Mouse (Mus musculus) left cerebral cortex, postnatal 4 days (tissue): Measurements from ENCODE around the gene Dusp16. TPM values are rescaled to one million over a fixed set of nuclear protein-coding genes. Genes with fewer than 3 reads are reported as not detected.
"Not testable (repeated sequence)": the region's sequence is repeated elsewhere in the genome, so short reads cannot be mapped to it uniquely, and the experiment has no call there.

Experiments
- DNase-seq: peaks from one replicate; pipeline ENCODE4 v3.0.0-alpha.2; 2022
- intact Hi-C: fragments of 180-260 bp; cut with DNase I; formaldehyde crosslinking; loops from one replicate; pipeline ENCODE4 v1.15.1; 2025
- total RNA-seq, 2 experiments: library from RNA; stranded (reverse); gene quantifications; 2 replicates each; pipeline ENCODE4 v1.2.3; 2021

The Dusp16 gene
- total RNA-seq, 2 experiments from 2014 or later: 5.1 to 5.2 TPM

GRCm38 (mm10) chr6:134702184-134702583 lies 90.2 kb downstream of the Dusp16 start:
- no peak for DNase-seq
- intact Hi-C loops: no loop called here

DNA sequence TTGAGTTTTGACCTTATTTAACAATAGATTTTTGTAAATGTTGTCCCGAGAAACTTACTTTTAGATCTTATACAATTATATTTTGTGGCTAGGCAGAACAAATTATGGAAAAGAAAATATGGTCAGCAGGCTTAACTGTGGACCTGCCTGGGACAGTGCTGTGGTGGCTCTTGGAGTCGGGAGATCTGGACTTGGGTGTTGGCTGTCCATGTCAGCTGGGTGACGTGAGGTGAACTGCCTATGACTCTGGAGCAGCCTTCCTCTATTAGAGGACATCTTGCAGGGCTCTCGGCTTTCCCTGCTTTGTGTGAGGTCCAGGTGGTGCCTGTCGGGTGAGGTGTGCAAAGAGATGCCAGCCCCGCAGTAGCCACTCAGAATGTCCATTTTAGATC lies 91.2 kb downstream of the Dusp16 start:
- intact Hi-C loops: no loop called here

DNA sequence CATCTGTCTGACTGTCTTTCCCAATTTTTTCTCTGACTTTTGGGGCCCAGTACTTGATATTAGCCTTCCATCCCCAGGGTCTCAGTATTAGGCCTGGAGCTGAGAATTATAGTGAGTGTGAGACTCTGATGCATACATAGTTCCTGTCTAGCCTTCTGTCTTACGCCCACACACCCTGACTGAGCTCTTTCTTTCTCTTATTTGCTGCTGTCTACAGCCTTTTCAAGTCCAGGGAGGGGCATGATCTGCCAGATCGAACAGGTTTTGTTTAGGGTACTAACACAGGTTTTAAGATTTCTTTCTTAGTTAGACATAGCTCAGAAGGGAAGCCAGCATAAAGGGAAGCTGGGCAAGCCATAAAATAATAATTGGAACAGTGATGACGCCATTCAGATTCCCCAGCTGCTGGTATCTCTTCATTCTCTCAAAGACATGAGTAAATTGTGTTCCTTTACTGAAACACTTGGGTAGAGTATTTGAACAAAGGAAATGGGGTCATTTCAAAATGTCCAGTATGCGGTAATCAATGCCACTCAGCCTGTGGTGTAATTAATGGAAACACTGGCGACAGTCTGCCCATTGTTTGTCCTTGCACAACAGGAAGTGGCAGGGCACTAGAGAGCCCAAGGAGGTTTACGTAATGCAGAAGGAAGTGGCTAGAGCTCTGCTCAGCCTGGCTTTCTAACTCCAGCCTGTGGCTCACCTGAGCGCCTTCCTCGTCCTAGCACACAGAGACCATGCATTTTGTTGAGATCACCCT lies 91.8 kb downstream of the Dusp16 start:
- intact Hi-C loops: no loop called here
- DNase-seq: no peak

More for the DNA sequence above, 91.2 kb downstream of the Dusp16 start:
- DNase-seq: no peak

DNA sequence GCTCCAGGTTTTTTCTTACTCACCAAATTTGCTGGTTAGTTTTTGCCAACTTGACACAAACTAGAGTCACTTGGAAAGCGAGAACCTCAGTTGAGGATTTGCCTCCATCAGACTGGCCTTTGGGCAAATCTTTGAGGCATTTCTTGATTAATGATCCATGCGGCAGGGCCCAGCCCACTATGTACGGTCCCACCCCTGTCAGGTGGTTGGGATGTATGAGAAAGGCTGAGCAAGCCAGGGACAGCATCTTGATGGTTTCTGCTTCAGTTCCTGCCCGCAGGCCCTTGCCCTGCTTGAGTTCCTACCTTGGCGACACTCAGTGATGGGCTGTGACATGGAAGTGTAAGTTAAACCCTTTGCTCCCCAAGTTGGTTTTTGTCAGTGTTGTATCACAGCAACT lies 94.2 kb downstream of the Dusp16 start:
- intact Hi-C loops: no loop called here

GRCm38 (mm10) chr6:134696554-134696953 lies 95.9 kb downstream of the Dusp16 start:
- intact Hi-C loops: no loop called here
- DNase-seq: no peak

More for the DNA sequence above, 94.2 kb downstream of the Dusp16 start:
- DNase-seq: no peak

GRCm38 (mm10) chr6:134696146-134696545 lies 96.3 kb downstream of the Dusp16 start:
- intact Hi-C loops: no loop called here
- peak; percentile 51 for DNase-seq

DNA sequence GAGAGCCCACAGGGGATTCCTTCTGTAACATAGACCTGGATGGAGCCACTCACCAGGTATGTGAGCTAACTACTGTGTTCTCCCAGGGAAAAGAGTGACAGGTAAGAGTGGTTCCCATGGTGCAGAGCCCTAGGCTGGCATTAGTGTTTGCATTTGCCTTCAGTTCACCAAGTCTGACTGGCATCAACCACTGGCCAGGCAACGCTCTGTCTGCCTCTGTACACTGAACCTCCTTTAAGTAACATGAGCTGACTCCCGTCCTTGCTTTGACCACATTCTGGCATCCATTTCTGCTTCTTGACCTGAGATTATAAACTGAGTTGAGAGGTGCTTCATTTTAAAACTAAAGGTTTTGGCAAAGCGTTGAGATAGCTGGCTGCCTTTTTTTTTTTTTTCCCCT lies 96.8 kb downstream of the Dusp16 start:
- DNase-seq: no peak
- intact Hi-C loops: no loop called here

DNA sequence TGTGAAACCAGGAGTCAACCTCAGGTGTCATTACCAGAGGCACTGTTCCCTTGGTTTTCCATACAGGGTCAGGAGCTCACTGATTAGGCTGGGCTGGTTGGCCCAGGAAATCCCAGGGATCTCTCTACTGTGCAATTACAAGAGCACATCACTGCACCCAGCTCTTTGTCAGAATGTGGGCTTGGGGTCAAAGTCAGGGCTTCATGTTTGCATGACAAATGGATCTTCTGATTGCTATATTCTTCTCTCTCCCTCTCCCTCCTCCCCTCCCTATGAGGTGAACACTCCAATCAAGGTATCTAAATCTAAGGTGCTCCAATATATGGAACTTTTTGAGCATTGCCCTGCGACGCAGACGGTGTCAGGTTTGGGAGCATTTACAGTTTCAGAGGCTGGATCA lies 97.4 kb downstream of the Dusp16 start:
- intact Hi-C loops: no loop called here
- no peak for DNase-seq

DNA sequence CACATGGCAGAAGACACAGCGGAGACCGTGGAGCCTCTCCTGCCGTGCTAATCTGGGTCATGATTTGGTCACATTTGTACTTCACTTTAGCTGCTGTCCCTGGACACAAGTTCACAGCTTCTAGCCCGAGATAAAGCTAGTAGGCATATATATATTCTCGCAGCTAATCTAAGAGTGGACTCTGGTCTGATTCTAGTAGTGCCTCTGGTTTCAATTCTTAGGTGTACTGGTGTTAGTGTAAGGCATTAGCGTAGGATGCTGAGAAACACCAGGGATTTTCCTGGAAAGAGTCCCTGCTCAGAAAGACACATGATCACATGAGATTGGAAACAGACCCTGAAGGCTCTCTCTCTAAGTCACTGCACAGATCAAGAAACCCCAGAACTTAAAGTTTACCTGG lies 97.9 kb downstream of the Dusp16 start:
- no peak for DNase-seq
- intact Hi-C loops: no loop called here

- no peak for DNase-seq
- intact Hi-C loops: no loop called here
These were observed 106.9 kb downstream of the Dusp16 start for GRCm38 (mm10) chr6:134685515-134685914.

- DNase-seq: no peak
- intact Hi-C loops: no loop called here
These were observed 107.4 kb downstream of the Dusp16 start for GRCm38 (mm10) chr6:134685040-134685439.

- intact Hi-C loops: no loop called here
- DNase-seq: peak; percentile 13
These were observed 108.0 kb downstream of the Dusp16 start for GRCm38 (mm10) chr6:134684354-134684915.

DNA sequence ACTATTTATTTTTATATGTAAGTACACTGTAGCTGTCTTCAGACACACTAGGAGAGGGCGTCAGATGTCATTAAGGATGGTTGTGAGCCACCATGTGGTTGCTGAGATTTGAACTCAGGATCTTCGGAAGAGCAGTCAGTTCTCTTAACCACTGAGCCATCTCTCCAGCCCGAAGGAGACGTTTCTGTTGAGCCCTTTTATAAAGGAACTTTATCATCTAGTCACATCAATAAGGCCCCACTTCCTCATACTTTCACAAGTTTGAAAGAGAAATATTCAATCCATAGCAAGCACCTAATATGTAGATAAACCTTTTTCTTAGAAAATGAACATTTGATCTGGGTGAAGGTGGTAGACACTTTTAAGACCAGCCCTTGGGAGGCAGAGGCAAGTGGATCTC lies 113.1 kb downstream of the Dusp16 start:
- DNase-seq, intact Hi-C loops: not testable (repeated sequence)

- no peak for DNase-seq
These were observed 114.4 kb downstream of the Dusp16 start for GRCm38 (mm10) chr6:134678037-134678436.

GRCm38 (mm10) chr6:134677504-134677903 lies 114.9 kb downstream of the Dusp16 start:
- intact Hi-C loops: no loop called here
- no peak for DNase-seq

More at GRCm38 (mm10) chr6:134678037-134678436, 114.4 kb downstream of the Dusp16 start:
- intact Hi-C loops: no loop called here

- intact Hi-C loops, DNase-seq: not testable (repeated sequence)
These were observed 118.7 kb downstream of the Dusp16 start for GRCm38 (mm10) chr6:134673712-134674111.

DNA sequence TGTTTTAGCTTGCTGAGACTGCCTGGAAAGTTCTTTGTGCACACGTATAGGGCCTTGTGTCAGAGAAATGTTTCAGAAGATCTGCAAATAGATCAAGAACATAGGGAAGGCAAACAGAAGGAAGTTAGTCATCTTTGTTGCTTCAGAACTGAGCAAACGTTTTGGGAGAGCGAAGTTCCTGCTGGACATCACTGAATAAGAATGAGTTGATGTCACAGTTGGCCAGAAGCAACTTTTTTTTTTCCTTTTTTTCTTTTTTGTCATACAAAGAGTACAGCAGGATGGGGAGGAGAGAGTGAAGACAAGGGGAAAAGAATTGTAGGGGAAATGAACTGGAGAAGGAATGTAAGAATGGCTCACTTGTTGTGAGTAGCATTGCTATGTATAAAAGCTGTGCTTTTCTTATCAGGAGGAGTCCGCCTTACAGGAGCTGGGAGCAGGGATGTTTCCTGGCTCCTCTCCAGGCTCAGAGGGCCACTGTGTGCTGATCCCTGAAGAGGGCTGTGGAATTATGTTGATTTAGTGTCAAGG lies 121.5 kb downstream of the Dusp16 start:
- DNase-seq: peak; percentile 9
- intact Hi-C loops: no loop called here

DNA sequence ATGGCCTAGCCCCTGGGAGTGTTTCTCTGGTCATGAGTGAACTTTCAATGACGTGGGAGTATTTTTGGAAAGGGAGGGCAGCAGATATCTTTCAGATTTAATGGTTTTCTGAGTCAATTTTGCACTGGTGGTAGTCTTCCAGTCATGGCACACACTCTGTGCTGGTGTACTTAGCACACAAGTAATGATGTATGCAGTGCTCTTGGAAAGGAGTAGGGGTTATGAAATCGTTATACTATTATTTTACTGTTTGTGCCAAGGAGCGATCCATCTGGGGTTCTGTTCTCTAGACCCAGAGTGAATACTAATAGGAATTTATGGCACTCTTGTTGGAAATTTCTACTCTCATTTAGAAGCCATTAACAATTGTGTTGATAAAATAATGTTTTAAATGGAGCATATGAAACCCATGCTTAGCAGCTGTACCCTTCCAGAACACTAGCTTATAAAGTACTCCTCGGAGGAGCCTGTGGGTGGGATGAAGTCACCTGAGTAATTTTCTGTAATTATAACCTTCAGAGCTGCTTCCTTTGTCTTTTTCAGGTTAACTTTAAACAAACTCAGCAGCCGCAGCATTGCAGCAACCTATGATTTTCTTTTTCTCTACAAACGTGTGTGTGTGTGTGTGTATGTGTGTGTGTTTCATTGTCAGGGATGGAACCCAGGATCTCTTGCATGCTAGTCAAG lies 123.1 kb downstream of the Dusp16 start:
- intact Hi-C loops: no loop called here
- DNase-seq: no peak

DNA sequence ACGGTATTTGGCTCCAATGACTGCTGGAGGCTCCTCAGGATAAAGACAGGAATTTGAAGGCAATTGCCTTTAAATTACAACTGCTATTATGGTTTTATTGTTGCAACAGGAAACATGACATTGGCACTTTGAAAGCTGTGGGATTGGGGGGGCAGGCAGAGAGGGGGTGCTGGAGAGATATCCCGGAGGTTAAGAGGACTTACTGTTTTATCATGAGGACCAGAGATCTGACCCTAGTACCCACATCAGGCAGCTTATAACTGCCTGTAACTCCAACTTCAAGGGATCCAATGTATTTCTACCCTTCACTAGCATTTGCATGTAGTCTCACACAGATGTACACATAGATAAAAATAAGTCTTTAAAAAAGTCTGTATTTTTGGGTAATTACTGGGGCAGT lies 123.9 kb downstream of the Dusp16 start:
- DNase-seq: no peak
- intact Hi-C loops: no loop called here

- intact Hi-C loops: no loop called here
- no peak for DNase-seq
These were observed 126.6 kb downstream of the Dusp16 start for GRCm38 (mm10) chr6:134665817-134666216.
